Mouse (Mus musculus) lung, adult 2 months (tissue): ENCODE data around the gene Shisal2a.

Experiments
- CTCF ChIP-seq: fragments of 200-500 bp; IDR thresholded peaks from 2 replicates; pipeline ENCODE4 v1.5.1; 2011; ENCODE audit warnings: mild to moderate bottlenecking, low read length, control low read depth; ENCODE audit not compliant: insufficient read depth
- POLR2A ChIP-seq: fragments of 200-500 bp; IDR thresholded peaks from 2 replicates; pipeline ENCODE4 v1.6.1; 2011; ENCODE audit warnings: low read depth, mild to moderate bottlenecking, control low read depth, low read length, borderline replicate concordance; ENCODE audit errors: extremely low read depth

- TF ChIP-seq POLR2A (no peak), CTCF (no peak)
Measured at GRCm38 (mm10) chr4:108403861-108404635, 20.9 kb upstream of the Shisal2a start.
